Mouse (Mus musculus) bone marrow, adult 2 months (tissue): Measurements from ENCODE around the gene Pof1b.

Experiments
- CTCF ChIP-seq: fragments of 200-500 bp; IDR thresholded peaks from 2 replicates; pipeline ENCODE4 v1.5.1; 2011; ENCODE audit warnings: low read length, control low read depth; ENCODE audit not compliant: control insufficient read depth, insufficient read depth
- POLR2A ChIP-seq: fragments of 200-500 bp; IDR thresholded peaks from 2 replicates; pipeline ENCODE4 v1.6.1; 2011; ENCODE audit warnings: low read depth, mild to moderate bottlenecking, control low read depth, low read length, borderline replicate concordance; ENCODE audit not compliant: control insufficient read depth

- no peak for TF ChIP-seq CTCF
- no peak for TF ChIP-seq POLR2A
Observed at GRCm38 (mm10) chrX:112716587-112716986, 18.1 kb upstream of the Pof1b start.
